Mouse (Mus musculus) myocyte (in vitro differentiated cells): ENCODE results near the gene Hipk2.

ENCODE experiments used
- CEBPB ChIP-seq: IDR thresholded peaks from 2 replicates; pipeline ENCODE4 v1.6.1; 2011; ENCODE audit warnings: mild to moderate bottlenecking, moderate library complexity; ENCODE audit not compliant: poor library complexity, insufficient read depth, severe bottlenecking
- MAX ChIP-seq: IDR thresholded peaks from one replicate; pipeline ENCODE4 v1.6.1; 2011; ENCODE audit warnings: low read depth, mild to moderate bottlenecking, control low read depth
- MYOD1 ChIP-seq, 3 experiments: IDR thresholded peaks; one replicate each; pipeline ENCODE4 v1.6.1; 2011; ENCODE audit warnings: control low read depth in 2 of 3, low read depth in 2 of 3, mild to moderate bottlenecking in 2 of 3, moderate library complexity in 1 of 3; ENCODE audit not compliant: insufficient read length in 2 of 3, control insufficient read depth in 1 of 3
- POLR2A ChIP-seq: IDR thresholded peaks from one replicate; pipeline ENCODE4 v1.6.1; 2011; ENCODE audit warnings: low read depth, mild to moderate bottlenecking, control low read depth, moderate library complexity; ENCODE audit not compliant: insufficient read length
- POLR2AphosphoS2 ChIP-seq: IDR thresholded peaks from one replicate; pipeline ENCODE4 v1.6.1; 2011; ENCODE audit warnings: low read depth, control low read depth; ENCODE audit not compliant: insufficient read length
- TCF12 ChIP-seq: IDR thresholded peaks from one replicate; pipeline ENCODE4 v1.6.1; 2011; ENCODE audit warnings: mild to moderate bottlenecking, control low read depth; ENCODE audit not compliant: poor library complexity, insufficient read depth, severe bottlenecking
- USF1 ChIP-seq: IDR thresholded peaks from one replicate; pipeline ENCODE4 v1.6.1; 2011; ENCODE audit warnings: low read depth, mild to moderate bottlenecking, control low read depth, moderate library complexity

DNA sequence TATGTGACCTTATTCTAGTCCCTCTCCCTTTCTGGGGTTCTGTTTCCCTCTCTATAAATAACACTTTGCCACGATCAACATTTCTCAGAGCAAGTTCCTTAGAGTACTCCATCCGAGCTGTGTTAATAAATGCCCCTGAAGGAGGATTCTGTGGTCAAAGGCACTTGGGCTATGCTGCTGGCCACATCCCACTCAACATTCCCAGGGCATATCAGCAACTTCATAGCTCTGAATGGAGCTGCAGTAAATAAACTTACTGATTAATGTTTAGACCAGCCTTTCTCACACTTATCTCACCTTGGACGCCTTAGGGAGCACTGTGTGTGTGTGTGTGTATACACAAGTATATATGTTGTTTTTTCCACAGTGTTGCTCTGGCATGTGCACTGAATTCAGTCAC is 41.5 kb upstream of the Hipk2 start:
- TF ChIP-seq MAX (no peak), TCF12 (no peak), MYOD1 (IDR thresholded peaks at IDR 0.05; ENCODE audit: control insufficient read depth in 1 of 3, insufficient read length in 2 of 3, low read depth in 2 of 3) (no peak), USF1 (no peak), POLR2A (no peak), POLR2AphosphoS2 (no peak), CEBPB (no peak)
